Mouse (Mus musculus) hindbrain, embryonic 13.5 days (tissue): ENCODE results near the gene Tnfsf12. TPM values are rescaled to one million over a fixed set of nuclear protein-coding genes. Genes with fewer than 3 reads are reported as not detected.
A peak's percentile ranks its signal among the peaks of the same experiment; 100 is the strongest.
"Not testable (repeated sequence)": the region's sequence is repeated elsewhere in the genome, so short reads cannot be mapped to it uniquely, and the experiment has no call there.

Experiments
- ATAC-seq: fragments of 200-750 bp; cut with Nextera tagmentation; 2 replicates; pipeline ENCODE4 v1.8.0; 2017; ENCODE audit warnings: moderate TSS enrichment; ENCODE audit not compliant: low FRiP score
- H3K27ac ChIP-seq: fragments of 300-500 bp; sonication (generic); 2 replicates; pipeline ENCODE4 v1.5.1; 2015; ENCODE audit warnings: inconsistent platforms, mild to moderate bottlenecking, moderate library complexity
- H3K27me3 ChIP-seq: fragments of 300-500 bp; sonication (generic); 2 replicates; pipeline ENCODE4 v1.6.1; 2015; ENCODE audit warnings: mild to moderate bottlenecking, inconsistent platforms
- H3K36me3 ChIP-seq: fragments of 300-500 bp; sonication (generic); 2 replicates; pipeline ENCODE4 v1.6.1; 2015; ENCODE audit warnings: mild to moderate bottlenecking, inconsistent platforms
- H3K4me1 ChIP-seq: fragments of 300-500 bp; sonication (generic); replicated peaks from 2 replicates; pipeline ENCODE4 v1.6.1; 2015; ENCODE audit warnings: inconsistent platforms
- H3K4me2 ChIP-seq: fragments of 300-500 bp; sonication (generic); 2 replicates; pipeline ENCODE4 v1.6.1; 2015; ENCODE audit warnings: inconsistent platforms, mild to moderate bottlenecking, moderate library complexity
- H3K4me3 ChIP-seq: fragments of 300-500 bp; sonication (generic); 2 replicates; pipeline ENCODE4 v1.5.1; 2015; ENCODE audit warnings: mild to moderate bottlenecking, inconsistent platforms
- H3K9ac ChIP-seq: fragments of 300-500 bp; sonication (generic); 2 replicates; pipeline ENCODE4 v1.6.1; 2015; ENCODE audit warnings: mild to moderate bottlenecking, inconsistent platforms
- H3K9me3 ChIP-seq: fragments of 300-500 bp; sonication (generic); 2 replicates; pipeline ENCODE4 v1.6.1; 2016; ENCODE audit warnings: inconsistent platforms
- WGBS: fragments of 180-500 bp; shearing (Covaris S2); methylation state at CpG from one replicate; pipeline ENCODE4 v1.1.7; 2015; 5-methylcytosine and 5-hydroxymethylcytosine counted together
- polyA plus RNA-seq: library from polyadenylated mRNA; unstranded; fragments of >200 nt; fragmentation: Nextera tagmentation; extraction: Ambion mirVana; gene quantifications from 2 replicates; pipeline ENCODE4 v1.2.1, GENCODE M21; 2015

Gene Tnfsf12
- polyA plus RNA-seq, 1 experiment from 2014 or later = 1.8 TPM

GRCm38 (mm10) chr11:69702886-69703285 is 7.2 kb upstream of the Tnfsf12 start:
- not testable (repeated sequence) for H3K9me3 ChIP-seq, ATAC-seq, H3K4me2 ChIP-seq, H3K27me3 ChIP-seq, H3K4me1 ChIP-seq, H3K27ac ChIP-seq, H3K9ac ChIP-seq, H3K4me3 ChIP-seq, H3K36me3 ChIP-seq
- WGBS = 95% methylated on average over 10 of the region's 10 CpGs

- 79% methylated on average over 1 of the region's 1 CpGs for WGBS
- no peak for ATAC-seq
Observed at GRCm38 (mm10) chr11:69699595-69699994, 3.9 kb upstream of the Tnfsf12 start.

GRCm38 (mm10) chr11:69698574-69698973 is 2.9 kb upstream of the Tnfsf12 start:
- Histone ChIP-seq H3K4me1 (peaks cover 11% of the 10 kb centered on the region), H3K27me3 (peaks cover 4% of the 10 kb centered on the region; the same call in 1 of the 2 replicates), H3K9me3 (no peaks in the 10 kb centered on the region), H3K36me3 (no peaks in the 10 kb centered on the region), H3K4me3 (no peak overlapping the region), H3K9ac (no peak overlapping the region), H3K4me2 (no peak overlapping the region), H3K27ac (no peak overlapping the region)
- no peak for ATAC-seq
- WGBS = 67% methylated on average over 5 of the region's 5 CpGs

More at GRCm38 (mm10) chr11:69699595-69699994, 3.9 kb upstream of the Tnfsf12 start:
- H3K36me3 ChIP-seq = no peaks in the 10 kb centered on the region
- H3K27ac ChIP-seq = no peak overlapping the region
- no peak overlapping the region for H3K4me3 ChIP-seq
- peaks cover 4% of the 10 kb centered on the region; the same call in 1 of the 2 replicates for H3K27me3 ChIP-seq
- H3K4me1 ChIP-seq = peaks cover 11% of the 10 kb centered on the region
- no peak overlapping the region for H3K9ac ChIP-seq
- H3K9me3 ChIP-seq = no peaks in the 10 kb centered on the region
- no peak overlapping the region for H3K4me2 ChIP-seq

- Histone ChIP-seq H3K9ac (no peak overlapping the region), H3K4me3 (no peak overlapping the region), H3K4me1 (peaks cover 11% of the 10 kb centered on the region), H3K27ac (no peak overlapping the region), H3K4me2 (no peak overlapping the region), H3K9me3 (no peaks in the 10 kb centered on the region), H3K27me3 (peaks cover 4% of the 10 kb centered on the region; the same call in 1 of the 2 replicates), H3K36me3 (no peaks in the 10 kb centered on the region)
- ATAC-seq = no peak
- WGBS = 96% methylated on average over 3 of the region's 3 CpGs
Observed at GRCm38 (mm10) chr11:69697396-69697795, 1.7 kb upstream of the Tnfsf12 start.

GRCm38 (mm10) chr11:69695046-69695360 is 646 bp downstream of the Tnfsf12 start:
- ATAC-seq = no peak
- peak overlapping the region; percentile 49 for H3K4me3 ChIP-seq
- no peak overlapping the region for H3K27ac ChIP-seq

GRCm38 (mm10) chr11:69693421-69693965 is 2.2 kb downstream of the Tnfsf12 start:
- H3K4me3 ChIP-seq = no peak overlapping the region
- H3K36me3 ChIP-seq = no peaks in the 10 kb centered on the region
- H3K9ac ChIP-seq = no peak overlapping the region
- no peak for ATAC-seq
- WGBS = 74% methylated on average over 11 of the region's 11 CpGs
- H3K27ac ChIP-seq = no peak overlapping the region
- H3K4me1 ChIP-seq = peaks cover 11% of the 10 kb centered on the region
- H3K9me3 ChIP-seq = no peaks in the 10 kb centered on the region
- H3K27me3 ChIP-seq = no peaks in the 10 kb centered on the region
- no peak overlapping the region for H3K4me2 ChIP-seq

More at GRCm38 (mm10) chr11:69695046-69695360, 646 bp downstream of the Tnfsf12 start:
- H3K4me2 ChIP-seq = peak overlapping the region; percentile 84
- H3K9me3 ChIP-seq = no peaks in the 10 kb centered on the region
- H3K27me3 ChIP-seq = no peaks in the 10 kb centered on the region
- H3K4me1 ChIP-seq = peaks cover 11% of the 10 kb centered on the region
- WGBS = 28% methylated on average over 6 of the region's 6 CpGs
- H3K36me3 ChIP-seq = no peaks in the 10 kb centered on the region
- peak overlapping the region; percentile 84 for H3K9ac ChIP-seq

GRCm38 (mm10) chr11:69692863-69693262 is 2.8 kb downstream of the Tnfsf12 start:
- no peak overlapping the region for H3K4me3 ChIP-seq
- H3K9me3 ChIP-seq = no peaks in the 10 kb centered on the region
- 90% methylated on average over 6 of the region's 6 CpGs for WGBS
- no peaks in the 10 kb centered on the region for H3K27me3 ChIP-seq
- H3K36me3 ChIP-seq = no peaks in the 10 kb centered on the region
- H3K4me1 ChIP-seq = peaks cover 11% of the 10 kb centered on the region
- no peak overlapping the region for H3K9ac ChIP-seq
- H3K27ac ChIP-seq = no peak overlapping the region
- no peak for ATAC-seq
- no peak overlapping the region for H3K4me2 ChIP-seq

GRCm38 (mm10) chr11:69692196-69692811 is 3.3 kb downstream of the Tnfsf12 start:
- WGBS = 83% methylated on average over 9 of the region's 9 CpGs
- Histone ChIP-seq H3K4me2 (no peak overlapping the region), H3K9me3 (no peaks in the 10 kb centered on the region), H3K36me3 (no peaks in the 10 kb centered on the region), H3K27me3 (peaks cover under 1% of the 10 kb centered on the region; the same call in 1 of the 2 replicates), H3K4me3 (no peak overlapping the region), H3K9ac (no peak overlapping the region), H3K4me1 (peaks cover 11% of the 10 kb centered on the region), H3K27ac (no peak overlapping the region)
- no peak for ATAC-seq

GRCm38 (mm10) chr11:69689891-69690290 is 5.8 kb downstream of the Tnfsf12 start:
- H3K36me3 ChIP-seq = no peaks in the 10 kb centered on the region
- H3K4me1 ChIP-seq = peaks cover 14% of the 10 kb centered on the region; the same call in 1 of the 2 replicates
- ATAC-seq = no peak
- no peak overlapping the region for H3K4me3 ChIP-seq
- H3K9me3 ChIP-seq = no peaks in the 10 kb centered on the region
- peaks cover 13% of the 10 kb centered on the region; the same call in 1 of the 2 replicates for H3K27me3 ChIP-seq
- no peak overlapping the region for H3K27ac ChIP-seq
- WGBS = 100% methylated on average over 1 of the region's 1 CpGs
- no peak overlapping the region for H3K9ac ChIP-seq
- H3K4me2 ChIP-seq = no peak overlapping the region

- no peak for ATAC-seq
- Histone ChIP-seq H3K4me1 (peaks cover 31% of the 10 kb centered on the region), H3K27me3 (peaks cover 13% of the 10 kb centered on the region; the same call in 1 of the 2 replicates), H3K27ac (no peak overlapping the region), H3K9ac (0 out of 2 replicates have a peak overlapping the region, but pooled peaks have one; percentile 10), H3K9me3 (no peaks in the 10 kb centered on the region), H3K36me3 (no peaks in the 10 kb centered on the region), H3K4me3 (no peak overlapping the region), H3K4me2 (no peak overlapping the region)
- WGBS = 58% methylated on average over 5 of the region's 5 CpGs
Observed at GRCm38 (mm10) chr11:69687061-69687460, 8.6 kb downstream of the Tnfsf12 start.

GRCm38 (mm10) chr11:69686377-69686776 is 9.3 kb downstream of the Tnfsf12 start:
- WGBS = 13% methylated on average over 4 of the region's 4 CpGs
- no peak for ATAC-seq
- H3K4me1 ChIP-seq = peaks cover 31% of the 10 kb centered on the region
- 0 out of 2 replicates have a peak overlapping the region, but pooled peaks have one; percentile 10 for H3K9ac ChIP-seq
- no peaks in the 10 kb centered on the region for H3K9me3 ChIP-seq
- H3K27ac ChIP-seq = no peak overlapping the region
- H3K36me3 ChIP-seq = no peaks in the 10 kb centered on the region
- H3K4me3 ChIP-seq = no peak overlapping the region
- H3K27me3 ChIP-seq = peaks cover 13% of the 10 kb centered on the region; the same call in 1 of the 2 replicates
- no peak overlapping the region for H3K4me2 ChIP-seq

- H3K36me3 ChIP-seq = no peaks in the 10 kb centered on the region
- no peak within 1 kb of the TSS for H3K4me3 ChIP-seq
- 0 out of 2 replicates have a peak within 1 kb of the TSS, but pooled peaks have one; percentile 46 for H3K27ac ChIP-seq
- H3K27me3 ChIP-seq = peaks cover 13% of the 10 kb centered on the region; the same call in 1 of the 2 replicates
- H3K9me3 ChIP-seq = no peaks in the 10 kb centered on the region
- WGBS = 55% methylated on average over 10 of the region's 10 CpGs
- H3K4me1 ChIP-seq = peaks cover 38% of the 10 kb centered on the region
- ATAC-seq = no peak
- no peak within 1 kb of the TSS for H3K4me2 ChIP-seq
- peak within 1 kb of the TSS; percentile 58 for H3K9ac ChIP-seq
Observed at GRCm38 (mm10) chr11:69685526-69686148, 10.0 kb downstream of the Tnfsf12 start, which contains the start of gene Tnfsf13. Tnfsf13 (minus strand) TSS chr11:69685784.
